Mouse (Mus musculus): ENCODE data around the gene Tfap2b. TPM values are rescaled to one million over a fixed set of nuclear protein-coding genes. Genes with fewer than 3 reads are reported as not detected.
A peak's percentile ranks its signal among the peaks of the same experiment; 100 is the strongest.

Tfap2b gene
- polyA plus RNA-seq, 2 experiments = 42.4 to 43.2 TPM

- H3K4me2 ChIP-seq (replicated peaks; ENCODE audit: low read depth, low read length, severe bottlenecking) = peak overlapping the region; percentile 51
- no peaks in the 10 kb centered on the region for H3K9me3 ChIP-seq (ENCODE audit: control insufficient read depth, low read length)
- 0% methylated on average over 4 of the region's 4 CpGs for WGBS
- peak overlapping the region; percentile 45 for H3K4me3 ChIP-seq (replicated peaks; ENCODE audit: low read length)
- H3K4me1 ChIP-seq (ENCODE audit: control insufficient read depth, insufficient read depth, low read length) = no peaks in the 10 kb centered on the region
- H3K9ac ChIP-seq (ENCODE audit: low read depth, low read length, severe bottlenecking) = peak overlapping the region; percentile 84
- 0 out of 2 replicates have a peak, but pooled peaks cover 2% of the 10 kb centered on the region for H3K36me3 ChIP-seq (ENCODE audit: control insufficient read depth, insufficient read depth, low read length)
- TF ChIP-seq POLR2A (IDR thresholded peaks at IDR 0.05; ENCODE audit: borderline replicate concordance, extremely low read depth, insufficient read depth, insufficient read length) = no peak
- ATAC-seq (ENCODE audit: low FRiP score, low read depth) = no peak
- peaks cover 77% of the 10 kb centered on the region for H3K27me3 ChIP-seq (ENCODE audit: control insufficient read depth, insufficient read depth, low read length)
- DNase-seq (ENCODE audit: low spot score) = no peak
- peak overlapping the region; percentile 53 for H3K27ac ChIP-seq (replicated peaks; ENCODE audit: low read depth, low read length)
Measured at GRCm38 (mm10) chr1:19212691-19213090, 4.0 kb downstream of the Tfap2b start.

- H3K4me1 ChIP-seq (ENCODE audit: control insufficient read depth, insufficient read depth, low read length) = no peaks in the 10 kb centered on the region
- 0 out of 2 replicates have a peak, but pooled peaks cover 2% of the 10 kb centered on the region for H3K36me3 ChIP-seq (ENCODE audit: control insufficient read depth, insufficient read depth, low read length)
- peak overlapping the region; percentile 53; the same call in 1 of the 2 replicates for H3K27ac ChIP-seq (replicated peaks; ENCODE audit: low read depth, low read length)
- H3K27me3 ChIP-seq (ENCODE audit: control insufficient read depth, insufficient read depth, low read length) = peaks cover 77% of the 10 kb centered on the region
- ATAC-seq (ENCODE audit: low FRiP score, low read depth) (no peak), DNase-seq (ENCODE audit: low spot score) (peak; percentile 2)
- peak overlapping the region; percentile 45 for H3K4me3 ChIP-seq (replicated peaks; ENCODE audit: low read length)
- H3K4me2 ChIP-seq (replicated peaks; ENCODE audit: low read depth, low read length, severe bottlenecking) = peak overlapping the region; percentile 51
- H3K9ac ChIP-seq (ENCODE audit: low read depth, low read length, severe bottlenecking) = peak overlapping the region; percentile 84
- TF ChIP-seq POLR2A (IDR thresholded peaks at IDR 0.05; ENCODE audit: borderline replicate concordance, extremely low read depth, insufficient read depth, insufficient read length) = no peak
- 4% methylated on average over 4 of the region's 4 CpGs for WGBS
- H3K9me3 ChIP-seq (ENCODE audit: control insufficient read depth, low read length) = no peaks in the 10 kb centered on the region
Measured at GRCm38 (mm10) chr1:19213171-19213570, 4.5 kb downstream of the Tfap2b start.

GRCm38 (mm10) chr1:19213851-19214395 is 5.2 kb downstream of the Tfap2b start:
- Histone ChIP-seq H3K9ac (ENCODE audit: low read depth, low read length, severe bottlenecking) (peak overlapping the region; percentile 74), H3K4me2 (replicated peaks; ENCODE audit: low read depth, low read length, severe bottlenecking) (peak overlapping the region; percentile 51), H3K9me3 (ENCODE audit: control insufficient read depth, low read length) (no peaks in the 10 kb centered on the region), H3K4me3 (replicated peaks; ENCODE audit: low read length) (peak overlapping the region; percentile 45), H3K36me3 (ENCODE audit: control insufficient read depth, insufficient read depth, low read length) (0 out of 2 replicates have a peak, but pooled peaks cover 2% of the 10 kb centered on the region), H3K27ac (replicated peaks; ENCODE audit: low read depth, low read length) (peak overlapping the region; percentile 72), H3K4me1 (ENCODE audit: control insufficient read depth, insufficient read depth, low read length) (no peaks in the 10 kb centered on the region), H3K27me3 (ENCODE audit: control insufficient read depth, insufficient read depth, low read length) (peaks cover 76% of the 10 kb centered on the region)
- peak; percentile 2 for DNase-seq (ENCODE audit: low spot score)
- no peak for ATAC-seq (ENCODE audit: low FRiP score, low read depth)
- TF ChIP-seq POLR2A (IDR thresholded peaks at IDR 0.05; ENCODE audit: borderline replicate concordance, extremely low read depth, insufficient read depth, insufficient read length) = no peak
- 1% methylated on average over 36 of the region's 36 CpGs for WGBS

- Histone ChIP-seq H3K9me3 (ENCODE audit: control insufficient read depth, low read length) (no peaks in the 10 kb centered on the region), H3K27me3 (ENCODE audit: control insufficient read depth, insufficient read depth, low read length) (peaks cover 91% of the 10 kb centered on the region), H3K4me1 (ENCODE audit: control insufficient read depth, insufficient read depth, low read length) (no peaks in the 10 kb centered on the region), H3K9ac (ENCODE audit: low read depth, low read length, severe bottlenecking) (peak overlapping the region; percentile 21; the same call in 1 of the 2 replicates), H3K4me3 (replicated peaks; ENCODE audit: low read length) (peak overlapping the region; percentile 7; the same call in 1 of the 2 replicates), H3K36me3 (ENCODE audit: control insufficient read depth, insufficient read depth, low read length) (0 out of 2 replicates have a peak, but pooled peaks cover 2% of the 10 kb centered on the region), H3K4me2 (replicated peaks; ENCODE audit: low read depth, low read length, severe bottlenecking) (peak overlapping the region; percentile 51), H3K27ac (replicated peaks; ENCODE audit: low read depth, low read length) (no peak overlapping the region)
- 4% methylated on average over 16 of the region's 16 CpGs for WGBS
- TF ChIP-seq POLR2A (IDR thresholded peaks at IDR 0.05; ENCODE audit: borderline replicate concordance, extremely low read depth, insufficient read depth, insufficient read length) = no peak
- no peak for DNase-seq (ENCODE audit: low spot score)
- ATAC-seq (ENCODE audit: low FRiP score, low read depth) = no peak
Measured at GRCm38 (mm10) chr1:19217391-19217790, 8.7 kb downstream of the Tfap2b start.

- Histone ChIP-seq H3K4me3 (replicated peaks; ENCODE audit: low read length) (no peak overlapping the region), H3K9me3 (ENCODE audit: control insufficient read depth, low read length) (no peaks in the 10 kb centered on the region), H3K27me3 (ENCODE audit: control insufficient read depth, insufficient read depth, low read length) (peaks cover 92% of the 10 kb centered on the region), H3K4me1 (ENCODE audit: control insufficient read depth, insufficient read depth, low read length) (no peaks in the 10 kb centered on the region), H3K27ac (replicated peaks; ENCODE audit: low read depth, low read length) (no peak overlapping the region), H3K4me2 (replicated peaks; ENCODE audit: low read depth, low read length, severe bottlenecking) (peak overlapping the region; percentile 51), H3K9ac (ENCODE audit: low read depth, low read length, severe bottlenecking) (0 out of 2 replicates have a peak overlapping the region, but pooled peaks have one; percentile 21), H3K36me3 (ENCODE audit: control insufficient read depth, insufficient read depth, low read length) (0 out of 2 replicates have a peak, but pooled peaks cover 2% of the 10 kb centered on the region)
- ATAC-seq (ENCODE audit: low FRiP score, low read depth) (no peak), DNase-seq (ENCODE audit: low spot score) (no peak)
- no peak for TF ChIP-seq POLR2A (IDR thresholded peaks at IDR 0.05; ENCODE audit: borderline replicate concordance, extremely low read depth, insufficient read depth, insufficient read length)
- 5% methylated on average over 7 of the region's 7 CpGs for WGBS
Measured at GRCm38 (mm10) chr1:19218221-19218620, 9.5 kb downstream of the Tfap2b start.

Measured in limb, embryonic 14.5 days (tissue).